In the genomic region with DNA sequence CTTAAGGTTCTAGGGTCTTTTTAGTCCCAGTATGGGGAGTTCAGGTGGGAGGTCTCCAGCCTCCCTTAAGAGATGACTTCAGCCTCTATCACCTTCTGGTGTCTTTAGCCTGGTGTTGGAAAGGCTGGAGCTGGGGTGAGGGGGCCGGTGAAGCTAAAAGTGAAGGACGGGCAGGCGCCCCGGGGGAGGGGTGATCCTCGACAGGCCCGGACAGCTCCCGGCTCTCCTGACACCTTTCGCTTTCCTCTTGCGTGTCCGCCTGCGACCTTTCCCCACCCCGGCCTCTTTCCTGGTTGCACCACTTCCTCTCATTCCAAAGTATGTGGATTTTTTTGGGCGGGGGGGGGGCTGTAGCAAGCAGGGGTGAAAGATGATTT, we compare ENCODE assay signal across 9 mouse cellular contexts. TPM values are rescaled to one million over a fixed set of nuclear protein-coding genes. Genes with fewer than 3 reads are reported as not detected.
DNase-seq lines count a peak whose midpoint lies in the region; ATAC-seq and TF ChIP-seq lines count a peak whose summit lies in the region.
"Had no signal": no experiment of that assay in that cellular context is flagged by ENCODE, and none has a peak within 500 bp of the region (broad histone marks: within the 10 kb centered on the region; RNA-seq: fewer than 3 reads in every experiment).

No protein-coding gene starts in this region.

- H3K27ac ChIP-seq in lung, embryonic 16.5 days (ENCODE audit: low read length): no peak overlapping the region
- H3K27ac ChIP-seq in embryonic facial prominence, embryonic 13.5 days: no peak overlapping the region

- WGBS in lung, embryonic 16.5 days: 2% methylated on average over 13 of the region's 13 CpGs
- WGBS in embryonic facial prominence, embryonic 13.5 days: 6% methylated on average over 13 of the region's 13 CpGs

- no peak for DNase-seq in lung, postnatal 10 days
- DNase-seq in induced T-regulatory cell, adult 2 months (ENCODE audit: low read depth): peak; percentile 52
- DNase-seq in adrenal gland, postnatal 14 days: no peak
- no peak for DNase-seq in embryo, embryonic 9.5 days (ENCODE audit: extremely low spot score)
- DNase-seq in cerebellum, adult 11 months: no peak

- H3K27me3 ChIP-seq in lung, embryonic 16.5 days (ENCODE audit: control insufficient read depth, insufficient read depth, low read depth, low read length): peaks cover 38% of the 10 kb centered on the region
- H3K27me3 ChIP-seq in embryonic facial prominence, embryonic 13.5 days: peaks cover 68% of the 10 kb centered on the region
- no peaks in the 10 kb centered on the region for H3K27me3 ChIP-seq in myocyte (ENCODE audit: control insufficient read depth, insufficient read depth, insufficient read length)

- H3K4me3 ChIP-seq in lung, embryonic 16.5 days (ENCODE audit: low read length): peak overlapping the region; percentile 63
- H3K4me3 ChIP-seq in embryonic facial prominence, embryonic 13.5 days: peak overlapping the region; percentile 61
- peak overlapping the region; percentile 46 for H3K4me3 ChIP-seq in myocyte

- H3K9me3 ChIP-seq in lung, embryonic 16.5 days (ENCODE audit: control insufficient read depth, low read length): no peaks in the 10 kb centered on the region
- H3K9me3 ChIP-seq in embryonic facial prominence, embryonic 13.5 days: no peaks in the 10 kb centered on the region

- peak overlapping the region; percentile 72 for H3K4me2 ChIP-seq in lung, embryonic 16.5 days (ENCODE audit: low read depth, low read length)
- peak overlapping the region; percentile 96 for H3K4me2 ChIP-seq in embryonic facial prominence, embryonic 13.5 days
- H3K4me2 ChIP-seq in myocyte (ENCODE audit: low read depth): peak overlapping the region; percentile 88

- H3K79me2 ChIP-seq in myocyte (ENCODE audit: control insufficient read depth, insufficient read depth): peaks cover 5% of the 10 kb centered on the region

- H3ac ChIP-seq in myocyte (ENCODE audit: control insufficient read depth, insufficient read length): peak overlapping the region; percentile 53

- no peaks in the 10 kb centered on the region for H3K36me3 ChIP-seq in lung, embryonic 16.5 days (ENCODE audit: control insufficient read depth, insufficient read depth, low read length)
- H3K36me3 ChIP-seq in embryonic facial prominence, embryonic 13.5 days: no peaks in the 10 kb centered on the region
- H3K36me3 ChIP-seq in myocyte (ENCODE audit: control insufficient read depth, insufficient read depth): no peaks in the 10 kb centered on the region

- H3K9ac ChIP-seq in lung, embryonic 16.5 days (ENCODE audit: low read length): peak overlapping the region; percentile 66
- H3K9ac ChIP-seq in embryonic facial prominence, embryonic 13.5 days: peak overlapping the region; percentile 71; the same call in 1 of the 2 replicates

- no peak for ATAC-seq in lung, embryonic 16.5 days (ENCODE audit: low read depth)
- no peak for ATAC-seq in embryonic facial prominence, embryonic 13.5 days (ENCODE audit: insufficient number of reproducible peaks, insufficient read depth, low FRiP score, low TSS enrichment, low read depth)

- peaks cover 33% of the 10 kb centered on the region for H3K4me1 ChIP-seq in lung, embryonic 16.5 days (replicated peaks; ENCODE audit: control insufficient read depth, insufficient read depth, low read length)
- peaks cover 35% of the 10 kb centered on the region for H3K4me1 ChIP-seq in embryonic facial prominence, embryonic 13.5 days

- no peak for TF ChIP-seq POLR2A in myocyte (IDR thresholded peaks at IDR 0.05; ENCODE audit: insufficient read length, low read depth)

TF ChIP-seq in myocyte, 11 proteins besides CTCF, POLR2A, EP300 and RAD21:
- TF ChIP-seq REST (IDR thresholded peaks at IDR 0.05; ENCODE audit: insufficient read depth, insufficient read length): no peak
- no peak for TF ChIP-seq MAX (IDR thresholded peaks at IDR 0.05; ENCODE audit: low read depth)
- TF ChIP-seq TCF3 (IDR thresholded peaks at IDR 0.05; ENCODE audit: insufficient read length, low read depth): no peak
- TF ChIP-seq SRF (IDR thresholded peaks at IDR 0.05; ENCODE audit: control insufficient read depth, insufficient read length, low read depth): no peak

RNA-seq across cellular contexts. Expression of a gene that starts 9.8 kb away (rescaled TPM):
- 0.44 and 0.68 TPM in 2 replicates for polyA plus RNA-seq in lung, embryonic 16.5 days (2015; fragmentation: Nextera tagmentation; extraction: Ambion mirVana)
- 0.15 and 0.18 TPM in 2 replicates for polyA plus RNA-seq in embryonic facial prominence, embryonic 13.5 days (2015; fragmentation: Nextera tagmentation; extraction: Ambion mirVana)
- polyA plus RNA-seq in myocyte (2012; fragmentation: generic; extraction: Trizol): 5.2 TPM
- total RNA-seq in adrenal gland, postnatal 14 days (2021): 0.44 and 0.90 TPM in 2 replicates

RNA-seq across cellular contexts. Expression of a gene that starts 31.0 kb away (rescaled TPM):
- polyA plus RNA-seq in lung, embryonic 16.5 days (2015; fragmentation: Nextera tagmentation; extraction: Ambion mirVana): 0.25 and 0.28 TPM in 2 replicates
- not detected in 2 replicates for polyA plus RNA-seq in embryonic facial prominence, embryonic 13.5 days (2015; fragmentation: Nextera tagmentation; extraction: Ambion mirVana)
- polyA plus RNA-seq in myocyte (2012; fragmentation: generic; extraction: Trizol): not detected
- total RNA-seq in adrenal gland, postnatal 14 days (2021): 0.41 TPM in 1 of 2 replicates, not detected in the other
- polyA plus RNA-seq: testis, adult 2 months had no signal

RNA-seq across cellular contexts. Expression of a gene that starts 49.2 kb away (rescaled TPM):
- 6.5 and 9.1 TPM in 2 replicates for polyA plus RNA-seq in lung, embryonic 16.5 days (2015; fragmentation: Nextera tagmentation; extraction: Ambion mirVana)
- 6.6 and 7.1 TPM in 2 replicates for polyA plus RNA-seq in embryonic facial prominence, embryonic 13.5 days (2015; fragmentation: Nextera tagmentation; extraction: Ambion mirVana)
- polyA plus RNA-seq in myocyte (2012; fragmentation: generic; extraction: Trizol): 3.1 TPM
- total RNA-seq in adrenal gland, postnatal 14 days (2021): 6.1 and 8.5 TPM in 2 replicates
